Mouse (Mus musculus) liver, adult 2 months (tissue): Measurements from ENCODE around the gene Nfatc3. TPM values are rescaled to one million over a fixed set of nuclear protein-coding genes. Genes with fewer than 3 reads are reported as not detected.

Source experiments
- DNase-seq: peaks from one replicate; pipeline ENCODE4 v3.0.0-alpha.2; 2011; ENCODE audit warnings: low read depth, low spot score; ENCODE audit errors: extremely low read depth
- H3K27ac ChIP-seq: fragments of 200-500 bp; replicated peaks from 2 replicates; pipeline ENCODE4 v1.5.1; 2012; ENCODE audit warnings: low read depth, mild to moderate bottlenecking, control low read depth, inconsistent platforms, low read length; ENCODE audit not compliant: insufficient read depth
- H3K27me3 ChIP-seq: fragments of 200-500 bp; 2 replicates; pipeline ENCODE4 v1.6.1; 2012; ENCODE audit warnings: mild to moderate bottlenecking, moderate library complexity, low read length, inconsistent platforms; ENCODE audit not compliant: control insufficient read depth, insufficient read depth
- H3K36me3 ChIP-seq: fragments of 200-500 bp; 2 replicates; pipeline ENCODE4 v1.6.1; 2012; ENCODE audit warnings: low read length, inconsistent platforms; ENCODE audit not compliant: control insufficient read depth, insufficient read depth
- H3K4me1 ChIP-seq: fragments of 200-500 bp; 2 replicates; pipeline ENCODE4 v1.6.1; 2011; ENCODE audit warnings: low read length; ENCODE audit not compliant: control insufficient read depth, insufficient read depth
- H3K4me3 ChIP-seq: fragments of 200-500 bp; 2 replicates; pipeline ENCODE4 v1.5.1; 2011; ENCODE audit warnings: low read depth, mild to moderate bottlenecking, control low read depth, low read length, moderate library complexity; ENCODE audit not compliant: insufficient read depth
- H3K79me2 ChIP-seq: fragments of 200-500 bp; 2 replicates; pipeline ENCODE4 v1.6.1; 2012; ENCODE audit warnings: inconsistent platforms, mild to moderate bottlenecking, low read length, moderate library complexity; ENCODE audit not compliant: control insufficient read depth, insufficient read depth
- H3K9ac ChIP-seq: fragments of 200-500 bp; 2 replicates; pipeline ENCODE4 v1.6.1; 2012; ENCODE audit warnings: low read depth, mild to moderate bottlenecking, control low read depth, inconsistent platforms, low read length
- CTCF ChIP-seq: fragments of 200-500 bp; IDR thresholded peaks from 2 replicates; pipeline ENCODE4 v1.5.1; 2011; ENCODE audit warnings: low read depth, low read length, control low read depth
- POLR2A ChIP-seq: fragments of 200-500 bp; IDR thresholded peaks from 2 replicates; pipeline ENCODE4 v1.6.1; 2011; ENCODE audit warnings: low read length, control low read depth; ENCODE audit not compliant: insufficient read depth; ENCODE audit errors: extremely low read depth
- WGBS: fragments of 180-500 bp; shearing (Covaris S2); methylation state at CpG from one replicate; pipeline ENCODE4 v1.1.7; 2018; 5-methylcytosine and 5-hydroxymethylcytosine counted together
- polyA plus RNA-seq: library from polyadenylated mRNA; depleted of rRNA; stranded (reverse); fragments of >200 nt; gene quantifications from 2 replicates; pipeline ENCODE4 v1.2.3, GENCODE M21; 2012
- total RNA-seq: library from RNA; depleted of rRNA; stranded (reverse); fragments of >200 nt; gene quantifications from 2 replicates; pipeline ENCODE4 v1.2.3, GENCODE M21; 2014

Nfatc3 gene
- total and polyA plus RNA-seq, 2 experiments: 8.5 to 13.3 TPM

- no peaks in the 10 kb centered on the region for H3K27me3 ChIP-seq
- H3K27ac ChIP-seq: no peak overlapping the region
- 43% methylated on average over 5 of the region's 5 CpGs for WGBS
- no peaks in the 10 kb centered on the region for H3K36me3 ChIP-seq
- no peak for DNase-seq
- no peak overlapping the region for H3K4me3 ChIP-seq
- no peak overlapping the region for H3K9ac ChIP-seq
- no peak for TF ChIP-seq CTCF
- TF ChIP-seq POLR2A: no peak
- peaks cover 4% of the 10 kb centered on the region; the same call in 1 of the 2 replicates for H3K4me1 ChIP-seq
- no peaks in the 10 kb centered on the region; the same call in 1 of the 2 replicates for H3K79me2 ChIP-seq
These were observed 81.6 kb downstream of the Nfatc3 start for GRCm38 (mm10) chr8:106140191-106140590.

GRCm38 (mm10) chr8:106140769-106141168, 82.1 kb downstream of the Nfatc3 start:
- no peaks in the 10 kb centered on the region for H3K27me3 ChIP-seq
- H3K79me2 ChIP-seq: no peaks in the 10 kb centered on the region; the same call in 1 of the 2 replicates
- H3K36me3 ChIP-seq: no peaks in the 10 kb centered on the region
- peaks cover 4% of the 10 kb centered on the region; the same call in 1 of the 2 replicates for H3K4me1 ChIP-seq
- peak; percentile 70 for DNase-seq
- no peak overlapping the region for H3K9ac ChIP-seq
- no peak overlapping the region for H3K4me3 ChIP-seq
- TF ChIP-seq POLR2A (no peak), CTCF (peak; percentile 74)
- H3K27ac ChIP-seq: no peak overlapping the region
- WGBS: 10% methylated on average over 13 of the region's 13 CpGs

GRCm38 (mm10) chr8:106145331-106145730, 86.7 kb downstream of the Nfatc3 start:
- Histone ChIP-seq H3K36me3 (no peaks in the 10 kb centered on the region), H3K27ac (no peak overlapping the region), H3K4me1 (peaks cover 9% of the 10 kb centered on the region), H3K9ac (no peak overlapping the region), H3K79me2 (no peaks in the 10 kb centered on the region), H3K27me3 (no peaks in the 10 kb centered on the region), H3K4me3 (no peak overlapping the region)
- TF ChIP-seq POLR2A (no peak), CTCF (no peak)
- DNase-seq: no peak
- WGBS: 54% methylated on average over 2 of the region's 2 CpGs

- DNase-seq: no peak
- WGBS: 94% methylated on average over 4 of the region's 4 CpGs
- Histone ChIP-seq H3K36me3 (no peaks in the 10 kb centered on the region), H3K4me3 (no peak overlapping the region), H3K27ac (no peak overlapping the region), H3K9ac (no peak overlapping the region), H3K79me2 (no peaks in the 10 kb centered on the region), H3K27me3 (no peaks in the 10 kb centered on the region), H3K4me1 (peaks cover 13% of the 10 kb centered on the region)
- TF ChIP-seq POLR2A (no peak), CTCF (no peak)
These were observed 87.4 kb downstream of the Nfatc3 start for GRCm38 (mm10) chr8:106146014-106146413.

- 24% methylated on average over 6 of the region's 6 CpGs for WGBS
- Histone ChIP-seq H3K27me3 (no peaks in the 10 kb centered on the region), H3K4me1 (peaks cover 13% of the 10 kb centered on the region), H3K4me3 (no peak overlapping the region), H3K79me2 (no peaks in the 10 kb centered on the region), H3K9ac (no peak overlapping the region), H3K27ac (peak overlapping the region; percentile 87), H3K36me3 (no peaks in the 10 kb centered on the region)
- TF ChIP-seq POLR2A (no peak), CTCF (no peak)
- DNase-seq: peak; percentile 95
These were observed 89.4 kb downstream of the Nfatc3 start for GRCm38 (mm10) chr8:106147868-106148565.

- no peaks in the 10 kb centered on the region for H3K79me2 ChIP-seq
- DNase-seq: no peak
- WGBS: 87% methylated on average over 6 of the region's 6 CpGs
- H3K27ac ChIP-seq: peak overlapping the region; percentile 87
- H3K9ac ChIP-seq: no peak overlapping the region
- no peaks in the 10 kb centered on the region for H3K27me3 ChIP-seq
- H3K4me1 ChIP-seq: peaks cover 13% of the 10 kb centered on the region
- H3K36me3 ChIP-seq: no peaks in the 10 kb centered on the region
- TF ChIP-seq POLR2A (no peak), CTCF (no peak)
- no peak overlapping the region for H3K4me3 ChIP-seq
These were observed 90.4 kb downstream of the Nfatc3 start for GRCm38 (mm10) chr8:106149025-106149424.
